Mouse (Mus musculus) kidney, embryonic 14.5 days (tissue): Measurements from ENCODE around the gene Dcaf4. TPM values are rescaled to one million over a fixed set of nuclear protein-coding genes. Genes with fewer than 3 reads are reported as not detected.

Source experiments
- ATAC-seq: fragments of 200-750 bp; cut with Nextera tagmentation; 2 replicates; pipeline ENCODE4 v1.8.0; 2017; ENCODE audit warnings: moderate number of reproducible peaks, mild to moderate bottlenecking, moderate TSS enrichment, moderate library complexity; ENCODE audit not compliant: low FRiP score, low TSS enrichment
- H3K27ac ChIP-seq: fragments of 300-500 bp; sonication (generic); 2 replicates; pipeline ENCODE4 v1.5.1; 2014; ENCODE audit warnings: low read depth, mild to moderate bottlenecking, low read length, moderate library complexity, mixed read lengths
- H3K27me3 ChIP-seq: fragments of 300-500 bp; sonication (generic); 2 replicates; pipeline ENCODE4 v1.6.1; 2014; ENCODE audit warnings: mild to moderate bottlenecking, low read length; ENCODE audit not compliant: control insufficient read depth, insufficient read depth
- H3K36me3 ChIP-seq: fragments of 300-500 bp; sonication (generic); 2 replicates; pipeline ENCODE4 v1.6.1; 2014; ENCODE audit warnings: low read length, mixed read lengths; ENCODE audit not compliant: control insufficient read depth, insufficient read depth
- H3K4me1 ChIP-seq: fragments of 300-500 bp; sonication (generic); 2 replicates; pipeline ENCODE4 v1.6.1; 2014; ENCODE audit warnings: low read length, mixed read lengths; ENCODE audit not compliant: control insufficient read depth, insufficient read depth
- H3K4me2 ChIP-seq: fragments of 300-500 bp; sonication (generic); replicated peaks from 2 replicates; pipeline ENCODE4 v1.6.1; 2014; ENCODE audit warnings: low read depth, mild to moderate bottlenecking, low read length
- H3K4me3 ChIP-seq: fragments of 300-500 bp; sonication (generic); 2 replicates; pipeline ENCODE4 v1.5.1; 2014; ENCODE audit warnings: mild to moderate bottlenecking, low read length
- H3K9ac ChIP-seq: fragments of 300-500 bp; sonication (generic); 2 replicates; pipeline ENCODE4 v1.6.1; 2014; ENCODE audit warnings: low read depth, mild to moderate bottlenecking, low read length, moderate library complexity
- H3K9me3 ChIP-seq: fragments of 300-500 bp; sonication (generic); 2 replicates; pipeline ENCODE4 v1.6.1; 2016; ENCODE audit warnings: low read length; ENCODE audit not compliant: control insufficient read depth
- WGBS: fragments of 180-500 bp; shearing (Covaris S2); extraction: QIAGEN DNeasy Blood & Tissue Kit; methylation state at CpG from one replicate; pipeline ENCODE4 v1.1.7; 2014; 5-methylcytosine and 5-hydroxymethylcytosine counted together
- polyA plus RNA-seq: library from polyadenylated mRNA; unstranded; fragments of >200 nt; fragmentation: Nextera tagmentation; extraction: Ambion mirVana; gene quantifications from 2 replicates; pipeline ENCODE4 v1.2.1, GENCODE M21; 2014

Gene Dcaf4
- polyA plus RNA-seq, 1 experiment from 2014 or later: 28.1 TPM

DNA sequence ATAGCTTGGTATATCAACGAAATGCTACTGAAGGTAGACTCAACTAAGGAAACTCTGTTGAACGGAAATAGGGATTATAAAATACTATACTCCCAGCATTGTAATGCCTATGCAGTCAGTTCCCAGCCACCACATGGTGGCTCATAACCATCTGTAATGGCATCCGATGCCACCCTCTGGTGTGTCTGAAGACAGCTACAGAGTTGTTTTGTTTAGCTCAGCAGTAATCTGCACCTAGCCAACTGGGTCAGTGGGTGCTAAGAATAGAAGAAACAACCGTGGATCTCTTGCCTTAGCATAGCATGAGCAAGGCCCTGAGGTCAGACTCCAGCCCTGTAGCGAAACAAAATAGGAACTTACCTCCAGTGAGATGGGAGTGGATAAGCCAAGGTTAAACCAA is 4.1 kb downstream of the Dcaf4 start:
- no peak for ATAC-seq
- Histone ChIP-seq H3K27me3 (no peaks in the 10 kb centered on the region), H3K27ac (no peak overlapping the region), H3K36me3 (0 out of 2 replicates have a peak, but pooled peaks cover 3% of the 10 kb centered on the region), H3K9ac (no peak overlapping the region), H3K4me1 (peaks cover 5% of the 10 kb centered on the region; the same call in 1 of the 2 replicates), H3K9me3 (no peaks in the 10 kb centered on the region), H3K4me3 (no peak overlapping the region), H3K4me2 (no peak overlapping the region)
- 77% methylated on average over 5 of the region's 5 CpGs for WGBS

DNA sequence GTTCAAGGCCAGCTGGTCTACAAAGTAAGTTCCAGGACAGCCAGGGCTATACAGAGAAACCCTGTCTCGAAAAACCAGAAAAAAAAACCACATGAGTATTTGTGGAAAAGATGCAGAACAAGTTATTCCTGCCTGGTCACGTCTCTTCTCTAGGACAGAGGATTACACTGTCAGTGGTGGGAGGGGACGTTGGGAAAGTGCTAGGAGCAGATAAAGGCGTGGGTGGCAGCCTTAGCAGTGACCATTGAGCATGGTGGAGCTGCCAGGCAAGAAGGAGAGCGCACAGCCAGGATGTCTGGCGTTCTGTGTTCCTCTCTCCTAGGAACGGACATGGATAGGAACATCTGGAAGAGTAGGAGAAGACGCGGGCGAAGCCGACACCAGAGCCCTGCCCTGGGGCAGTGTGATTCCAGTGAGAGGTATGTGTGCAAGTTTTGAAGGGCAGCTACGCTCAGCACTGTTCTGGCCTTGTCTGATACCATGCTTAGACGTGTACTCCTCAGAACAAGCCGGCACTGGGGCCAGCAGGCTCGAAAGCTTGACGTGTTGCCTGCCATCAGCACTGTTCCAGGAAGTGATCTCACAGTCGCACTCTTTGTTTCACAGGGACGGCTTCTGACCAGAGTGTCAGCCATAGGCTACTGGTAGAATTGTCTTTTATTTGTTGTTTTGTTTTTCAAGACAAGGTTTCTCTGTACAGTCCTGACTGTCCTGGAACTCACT is 5.7 kb downstream of the Dcaf4 start:
- Histone ChIP-seq H3K4me2 (no peak overlapping the region), H3K27me3 (no peaks in the 10 kb centered on the region), H3K4me3 (no peak overlapping the region), H3K27ac (no peak overlapping the region), H3K9ac (no peak overlapping the region), H3K4me1 (peaks cover 4% of the 10 kb centered on the region; the same call in 1 of the 2 replicates), H3K9me3 (no peaks in the 10 kb centered on the region), H3K36me3 (peaks cover 7% of the 10 kb centered on the region; the same call in 1 of the 2 replicates)
- no peak for ATAC-seq
- 78% methylated on average over 18 of the region's 18 CpGs for WGBS

DNA sequence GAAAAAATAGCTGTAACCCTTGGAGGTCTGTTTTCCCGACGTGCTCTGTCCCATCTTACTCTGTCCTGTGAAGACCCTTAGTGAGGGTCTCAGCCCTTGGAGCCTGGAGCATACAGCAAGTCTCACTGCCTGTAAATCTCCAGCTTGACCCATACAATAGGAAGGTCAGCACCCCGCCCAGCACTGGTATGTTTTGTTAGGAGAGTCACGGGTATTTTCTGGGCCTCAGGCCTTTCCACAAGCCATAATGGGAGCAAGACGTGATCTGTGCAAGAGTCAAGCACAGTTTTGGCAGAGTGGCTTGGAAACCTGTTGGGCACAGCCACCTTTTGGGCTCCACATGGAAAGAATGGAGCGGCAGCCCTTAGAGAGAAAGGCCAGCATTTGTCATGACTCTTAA is 7.5 kb downstream of the Dcaf4 start:
- no peak overlapping the region for H3K9ac ChIP-seq
- no peak overlapping the region for H3K4me2 ChIP-seq
- no peaks in the 10 kb centered on the region for H3K4me1 ChIP-seq
- no peak overlapping the region for H3K27ac ChIP-seq
- H3K27me3 ChIP-seq: no peaks in the 10 kb centered on the region
- H3K9me3 ChIP-seq: no peaks in the 10 kb centered on the region
- H3K4me3 ChIP-seq: no peak overlapping the region
- peaks cover 14% of the 10 kb centered on the region for H3K36me3 ChIP-seq
- ATAC-seq: no peak
- WGBS: 57% methylated on average over 6 of the region's 6 CpGs

DNA sequence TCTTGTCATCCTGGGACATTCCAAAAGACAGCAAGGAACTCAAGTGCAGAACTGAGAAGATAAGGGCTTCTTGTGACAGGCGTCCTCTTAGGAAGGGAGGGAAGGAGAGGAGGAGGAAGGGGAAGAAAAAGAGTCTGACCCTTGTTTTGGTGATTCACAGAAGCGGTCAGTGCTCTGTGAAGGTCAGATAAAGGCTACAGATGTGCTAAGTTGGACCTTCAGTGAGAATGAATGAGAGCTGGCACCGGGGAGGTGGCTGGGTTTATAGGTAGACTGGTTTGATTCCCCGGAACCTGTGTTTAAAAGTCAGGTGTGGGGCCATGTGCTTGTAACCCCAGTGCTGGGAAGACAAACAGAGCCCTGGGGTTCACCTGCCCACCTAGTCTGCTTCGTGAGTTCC is 8.4 kb downstream of the Dcaf4 start:
- Histone ChIP-seq H3K4me2 (no peak overlapping the region), H3K4me3 (no peak overlapping the region), H3K4me1 (no peaks in the 10 kb centered on the region), H3K9me3 (no peaks in the 10 kb centered on the region), H3K36me3 (peaks cover 20% of the 10 kb centered on the region), H3K27me3 (no peaks in the 10 kb centered on the region), H3K27ac (no peak overlapping the region), H3K9ac (no peak overlapping the region)
- ATAC-seq: no peak
- 87% methylated on average over 5 of the region's 5 CpGs for WGBS

DNA sequence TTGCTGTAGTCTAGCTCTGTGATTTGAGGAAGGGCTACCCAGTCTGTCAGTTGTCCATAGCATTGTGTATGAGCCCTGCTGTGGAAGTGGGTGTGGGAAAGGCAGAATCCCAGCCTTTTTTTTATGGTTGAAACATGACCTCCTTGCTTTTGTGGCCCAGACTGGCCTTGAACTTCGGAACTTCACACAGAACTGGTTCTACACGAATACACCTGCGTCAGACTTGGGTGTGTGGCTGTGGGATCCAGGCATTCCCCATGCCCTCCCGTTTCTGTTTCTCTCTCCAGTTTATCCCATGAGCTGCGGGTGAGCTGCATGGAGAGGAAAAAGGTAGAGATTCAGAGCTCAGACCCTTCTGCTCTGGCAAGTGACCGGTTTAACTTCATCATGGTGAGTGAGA is 11.7 kb downstream of the Dcaf4 start:
- no peaks in the 10 kb centered on the region for H3K27me3 ChIP-seq
- 87% methylated on average over 6 of the region's 6 CpGs for WGBS
- no peak overlapping the region for H3K4me2 ChIP-seq
- H3K27ac ChIP-seq: no peak overlapping the region
- H3K36me3 ChIP-seq: peaks cover 27% of the 10 kb centered on the region
- H3K4me3 ChIP-seq: no peak overlapping the region
- no peaks in the 10 kb centered on the region for H3K9me3 ChIP-seq
- H3K4me1 ChIP-seq: no peaks in the 10 kb centered on the region
- no peak overlapping the region for H3K9ac ChIP-seq
- no peak for ATAC-seq

DNA sequence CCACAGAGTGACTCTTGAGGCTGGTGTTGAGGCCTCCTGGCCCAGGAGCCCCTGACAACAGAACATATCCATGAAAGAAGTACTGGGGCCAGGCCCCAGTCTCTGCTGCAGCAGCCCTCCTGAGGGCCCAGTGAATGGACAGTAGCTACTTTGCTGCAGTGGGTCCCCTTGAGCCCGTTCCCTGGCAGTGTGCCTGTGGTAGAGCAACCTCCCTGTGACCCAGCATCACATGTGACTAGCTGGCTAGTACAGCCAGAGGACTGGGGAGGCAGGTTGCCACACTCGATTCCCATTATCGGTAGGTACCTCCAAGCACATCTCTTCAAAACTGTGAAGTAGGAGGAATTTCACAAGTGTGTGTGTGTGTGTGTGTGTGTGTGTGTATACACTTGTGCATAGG is 12.7 kb downstream of the Dcaf4 start:
- H3K27ac ChIP-seq: no peak overlapping the region
- H3K4me1 ChIP-seq: no peaks in the 10 kb centered on the region
- WGBS: 95% methylated on average over 3 of the region's 3 CpGs
- no peak overlapping the region for H3K4me2 ChIP-seq
- no peaks in the 10 kb centered on the region for H3K27me3 ChIP-seq
- no peak for ATAC-seq
- no peak overlapping the region for H3K4me3 ChIP-seq
- H3K9me3 ChIP-seq: no peaks in the 10 kb centered on the region
- H3K36me3 ChIP-seq: peaks cover 27% of the 10 kb centered on the region
- no peak overlapping the region for H3K9ac ChIP-seq

DNA sequence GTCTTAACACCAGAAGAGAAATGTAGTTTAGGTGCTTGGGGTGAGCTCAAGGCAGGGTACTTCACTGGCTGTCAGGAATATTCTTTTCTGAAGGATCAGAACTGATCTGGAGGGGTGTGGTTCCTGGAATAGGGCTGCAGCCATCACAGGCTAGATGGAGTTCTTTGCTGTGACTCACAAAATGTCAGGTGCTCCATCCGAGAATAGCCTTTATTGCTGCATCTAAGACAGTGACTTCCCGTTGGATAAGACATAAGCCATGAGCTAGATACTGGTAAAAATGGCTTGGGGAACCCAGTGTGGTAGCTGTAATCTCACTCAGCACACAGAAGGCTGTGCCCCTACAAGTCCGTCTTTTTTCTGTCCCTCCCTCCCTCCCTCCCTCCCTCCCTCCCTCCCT is 13.9 kb downstream of the Dcaf4 start:
- Histone ChIP-seq H3K4me2 (no peak overlapping the region), H3K4me1 (no peaks in the 10 kb centered on the region), H3K9ac (no peak overlapping the region), H3K27me3 (no peaks in the 10 kb centered on the region), H3K27ac (no peak overlapping the region), H3K36me3 (peaks cover 35% of the 10 kb centered on the region), H3K9me3 (no peaks in the 10 kb centered on the region), H3K4me3 (no peak overlapping the region)
- WGBS: 85% methylated on average over 3 of the region's 3 CpGs
- ATAC-seq: no peak

DNA sequence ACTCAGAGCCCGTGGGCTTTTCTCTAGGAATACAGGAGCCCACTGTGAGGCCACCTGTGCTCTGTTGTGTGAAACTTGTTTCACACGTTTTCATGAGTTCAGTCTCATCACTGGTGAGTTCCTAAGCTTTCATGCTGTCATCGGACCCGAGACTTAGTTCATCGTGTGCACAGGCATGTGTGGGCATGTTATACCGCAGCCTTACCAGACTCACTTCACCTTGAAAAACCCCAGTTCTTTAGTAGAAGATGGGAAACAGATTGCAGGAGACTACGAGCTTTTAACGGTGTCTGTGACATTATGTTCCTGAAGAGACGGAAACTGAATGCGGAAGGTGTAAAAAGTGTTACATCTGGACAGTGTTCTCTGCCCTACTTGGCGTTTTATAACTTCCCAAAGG is 15.2 kb downstream of the Dcaf4 start:
- no peaks in the 10 kb centered on the region for H3K4me1 ChIP-seq
- H3K9ac ChIP-seq: no peak overlapping the region
- 91% methylated on average over 11 of the region's 11 CpGs for WGBS
- no peak overlapping the region for H3K4me2 ChIP-seq
- no peaks in the 10 kb centered on the region for H3K27me3 ChIP-seq
- H3K9me3 ChIP-seq: no peaks in the 10 kb centered on the region
- H3K27ac ChIP-seq: no peak overlapping the region
- ATAC-seq: no peak
- H3K36me3 ChIP-seq: peaks cover 39% of the 10 kb centered on the region
- no peak overlapping the region for H3K4me3 ChIP-seq

DNA sequence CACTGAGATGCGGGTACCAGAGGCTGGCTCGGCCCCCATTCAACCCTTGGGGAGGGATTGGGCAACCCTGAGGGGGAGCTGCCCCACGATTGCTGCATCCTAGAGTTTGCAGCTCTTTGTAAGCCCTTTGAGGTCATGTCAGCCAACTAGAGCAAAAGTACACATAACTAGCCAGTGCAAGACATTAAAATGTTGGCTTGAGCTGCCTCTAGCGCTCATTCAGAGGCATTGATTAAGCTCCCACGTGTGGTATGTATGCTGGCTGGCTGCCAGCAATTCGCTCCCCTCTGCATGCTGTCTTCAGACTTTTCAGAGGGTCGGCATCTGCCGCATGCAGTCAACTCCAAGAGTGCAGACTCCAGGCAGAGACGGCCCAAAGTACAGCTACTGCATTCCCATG is 15.8 kb downstream of the Dcaf4 start:
- no peaks in the 10 kb centered on the region for H3K27me3 ChIP-seq
- no peak for ATAC-seq
- no peak overlapping the region for H3K27ac ChIP-seq
- no peaks in the 10 kb centered on the region for H3K4me1 ChIP-seq
- no peak overlapping the region for H3K4me3 ChIP-seq
- H3K36me3 ChIP-seq: peaks cover 44% of the 10 kb centered on the region
- H3K4me2 ChIP-seq: no peak overlapping the region
- no peak overlapping the region for H3K9ac ChIP-seq
- no peaks in the 10 kb centered on the region for H3K9me3 ChIP-seq
- WGBS: 69% methylated on average over 9 of the region's 9 CpGs
